Mouse (Mus musculus) lung, adult 2 months (tissue): Measurements from ENCODE around the gene Fbxl17.

Experiments
- CTCF ChIP-seq: fragments of 200-500 bp; IDR thresholded peaks from 2 replicates; pipeline ENCODE4 v1.5.1; 2011; ENCODE audit warnings: mild to moderate bottlenecking, low read length, control low read depth; ENCODE audit not compliant: insufficient read depth
- POLR2A ChIP-seq: fragments of 200-500 bp; IDR thresholded peaks from 2 replicates; pipeline ENCODE4 v1.6.1; 2011; ENCODE audit warnings: low read depth, mild to moderate bottlenecking, control low read depth, low read length, borderline replicate concordance; ENCODE audit errors: extremely low read depth

DNA sequence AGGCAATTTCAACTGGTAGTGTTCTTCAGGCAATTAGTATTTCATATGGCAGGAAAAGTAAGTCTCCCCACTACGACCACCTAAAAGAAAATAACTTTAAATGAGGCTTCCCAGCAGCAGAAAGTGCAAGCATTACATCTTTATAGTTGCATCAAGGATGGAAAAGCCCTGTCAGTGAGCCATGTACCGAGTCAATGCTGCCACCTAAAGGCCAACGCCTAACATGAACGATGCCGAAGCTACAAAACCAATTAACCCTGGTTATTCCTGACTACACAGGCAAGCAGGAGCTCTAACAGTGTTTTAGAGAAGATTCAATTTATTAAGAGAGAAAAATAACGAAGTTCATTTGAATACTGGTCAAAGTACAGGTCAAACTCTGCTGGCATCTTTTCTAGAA, 32.0 kb downstream of the Fbxl17 start:
- peak; percentile 86 for TF ChIP-seq CTCF
- no peak for TF ChIP-seq POLR2A
